Mouse (Mus musculus): ENCODE measurements at regions not wholly inside any gene's neighbourhood (a gene's known extent, or its start where the extent isn't known, plus 50 kb on each side); places are given as distances from the start of the nearest gene placed in this dataset.

DNA sequence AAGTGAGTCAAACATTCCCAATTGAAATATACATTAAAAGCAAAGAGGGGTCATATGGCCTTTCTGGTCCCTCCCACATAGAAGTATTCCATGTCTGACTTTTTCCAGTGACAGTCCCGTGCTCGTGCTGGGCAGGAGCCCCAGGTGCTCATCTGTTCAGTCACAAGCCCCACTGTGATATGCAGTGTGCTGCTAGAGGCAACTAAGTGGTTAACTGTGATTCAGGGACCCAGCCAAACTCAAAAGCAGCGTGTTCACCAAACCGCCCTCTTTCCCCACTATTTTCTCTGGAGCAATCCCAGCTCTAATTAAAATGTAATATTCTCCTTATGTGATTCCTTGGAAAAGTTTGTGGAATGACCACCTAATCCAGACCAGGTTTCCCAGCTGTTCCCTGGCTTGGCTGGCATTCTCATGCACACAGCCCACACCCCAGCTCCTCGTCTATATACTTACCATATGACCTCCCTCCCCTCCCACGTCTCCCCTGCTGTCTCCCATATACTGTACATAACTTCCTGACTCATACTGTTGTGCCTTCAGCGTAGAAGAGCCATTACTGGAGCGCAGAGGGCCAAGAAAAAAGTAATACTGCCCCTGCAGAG is 203.6 kb downstream of the Mtx2 start:
- Histone ChIP-seq H3K4me2 (replicated peaks; ENCODE audit: low read depth) (no peak overlapping the region), H3K36me3 (ENCODE audit: control insufficient read depth, insufficient read depth, low read length) (no peaks in the 10 kb centered on the region), H3K27ac (replicated peaks) (no peak overlapping the region), H3K4me3 (ENCODE audit: low read depth, low read length) (no peak overlapping the region), H3K9ac (ENCODE audit: low read length) (no peak overlapping the region), H3K4me1 (replicated peaks; ENCODE audit: control insufficient read depth, insufficient read depth) (no peaks in the 10 kb centered on the region), H3K9me3 (ENCODE audit: control insufficient read depth, low read length) (no peaks in the 10 kb centered on the region), H3K27me3 (ENCODE audit: control insufficient read depth, insufficient read depth, low read length) (no peaks in the 10 kb centered on the region)
- 32% methylated on average over 8 of the region's 8 CpGs for WGBS
- DNase-seq (ENCODE audit: low spot score) (no peak), ATAC-seq (ENCODE audit: low FRiP score, low TSS enrichment) (no peak)
- TF ChIP-seq EP300 (optimal IDR thresholded peaks at IDR 0.05) = no peak
- no peak for TF ChIP-seq CTCF (IDR thresholded peaks at IDR 0.05; ENCODE audit: low read depth)

DNA sequence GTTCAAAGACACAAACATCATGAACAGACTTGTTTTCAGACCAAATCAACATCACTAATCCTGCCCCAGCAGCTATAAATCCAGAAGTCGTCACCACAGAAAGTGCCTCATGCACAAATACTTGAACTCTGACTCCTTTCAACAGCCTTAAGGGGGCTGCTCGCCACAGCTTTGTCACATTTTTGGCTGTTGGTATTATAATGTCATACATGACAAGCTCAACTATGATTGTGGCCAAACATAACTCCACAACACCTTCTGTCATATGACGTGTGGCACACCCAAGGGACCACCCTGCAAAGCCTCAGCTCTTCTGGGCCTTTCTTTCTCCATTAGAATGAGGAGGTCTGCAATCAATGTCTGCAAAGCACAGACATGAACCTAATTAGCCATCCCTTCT is 209.1 kb downstream of the Mtx2 start:
- ATAC-seq (ENCODE audit: low FRiP score, low TSS enrichment) (no peak), DNase-seq (ENCODE audit: low spot score) (no peak)
- no peak for TF ChIP-seq EP300 (optimal IDR thresholded peaks at IDR 0.05)
- TF ChIP-seq CTCF (IDR thresholded peaks at IDR 0.05; ENCODE audit: low read depth) = no peak
- H3K9me3 ChIP-seq (ENCODE audit: control insufficient read depth, low read length) = no peaks in the 10 kb centered on the region
- no peak overlapping the region for H3K27ac ChIP-seq (replicated peaks)
- 42% methylated on average over 3 of the region's 3 CpGs for WGBS
- no peak overlapping the region for H3K4me2 ChIP-seq (replicated peaks; ENCODE audit: low read depth)
- H3K27me3 ChIP-seq (ENCODE audit: control insufficient read depth, insufficient read depth, low read length) = no peaks in the 10 kb centered on the region
- no peak overlapping the region for H3K9ac ChIP-seq (ENCODE audit: low read length)
- H3K4me3 ChIP-seq (ENCODE audit: low read depth, low read length) = no peak overlapping the region
- H3K36me3 ChIP-seq (ENCODE audit: control insufficient read depth, insufficient read depth, low read length) = no peaks in the 10 kb centered on the region
- no peaks in the 10 kb centered on the region for H3K4me1 ChIP-seq (replicated peaks; ENCODE audit: control insufficient read depth, insufficient read depth)

- ATAC-seq (ENCODE audit: low FRiP score, low TSS enrichment) (no peak), DNase-seq (ENCODE audit: low spot score) (no peak)
- Histone ChIP-seq H3K4me3 (ENCODE audit: low read depth, low read length) (no peak overlapping the region), H3K36me3 (ENCODE audit: control insufficient read depth, insufficient read depth, low read length) (no peaks in the 10 kb centered on the region), H3K9ac (ENCODE audit: low read length) (no peak overlapping the region), H3K27ac (replicated peaks) (no peak overlapping the region), H3K9me3 (ENCODE audit: control insufficient read depth, low read length) (no peaks in the 10 kb centered on the region), H3K4me1 (replicated peaks; ENCODE audit: control insufficient read depth, insufficient read depth) (no peaks in the 10 kb centered on the region), H3K27me3 (ENCODE audit: control insufficient read depth, insufficient read depth, low read length) (no peaks in the 10 kb centered on the region), H3K4me2 (replicated peaks; ENCODE audit: low read depth) (no peak overlapping the region)
- TF ChIP-seq CTCF (IDR thresholded peaks at IDR 0.05; ENCODE audit: low read depth) = no peak
- no peak for TF ChIP-seq EP300 (optimal IDR thresholded peaks at IDR 0.05)
- WGBS = 23% methylated on average over 3 of the region's 3 CpGs
Measured at GRCm38 (mm10) chr2:75039066-75039465, 213.5 kb downstream of the Mtx2 start.

DNA sequence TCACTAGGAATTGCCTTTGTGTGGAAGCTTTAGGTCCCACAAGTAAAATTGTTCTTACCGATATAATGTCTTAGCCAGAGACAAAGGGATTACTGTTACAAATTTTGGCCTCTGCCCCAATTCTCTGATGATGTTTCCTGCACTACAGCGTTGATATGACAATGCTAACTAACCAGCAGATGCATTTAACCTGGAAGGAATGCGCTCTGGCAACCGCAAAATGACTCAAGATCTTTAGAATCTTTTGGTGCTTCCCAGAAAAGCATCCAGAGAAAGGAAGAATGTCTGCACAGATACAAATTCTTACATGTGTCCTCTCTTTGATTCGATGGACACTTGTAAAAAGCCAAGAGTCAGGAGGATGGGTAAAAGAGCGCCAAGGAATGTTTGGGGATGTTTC is 221.3 kb downstream of the Mtx2 start:
- no peaks in the 10 kb centered on the region for H3K27me3 ChIP-seq (ENCODE audit: control insufficient read depth, insufficient read depth, low read length)
- WGBS = 74% methylated on average over 6 of the region's 6 CpGs
- no peak overlapping the region for H3K4me2 ChIP-seq (replicated peaks; ENCODE audit: low read depth)
- no peak for ATAC-seq (ENCODE audit: low FRiP score, low TSS enrichment)
- H3K4me1 ChIP-seq (replicated peaks; ENCODE audit: control insufficient read depth, insufficient read depth) = no peaks in the 10 kb centered on the region
- H3K9ac ChIP-seq (ENCODE audit: low read length) = no peak overlapping the region
- H3K4me3 ChIP-seq (ENCODE audit: low read depth, low read length) = no peak overlapping the region
- H3K27ac ChIP-seq (replicated peaks) = no peak overlapping the region
- no peaks in the 10 kb centered on the region for H3K9me3 ChIP-seq (ENCODE audit: control insufficient read depth, low read length)
- no peaks in the 10 kb centered on the region for H3K36me3 ChIP-seq (ENCODE audit: control insufficient read depth, insufficient read depth, low read length)
- TF ChIP-seq EP300 (optimal IDR thresholded peaks at IDR 0.05) (no peak), CTCF (IDR thresholded peaks at IDR 0.05; ENCODE audit: low read depth) (no peak)
- DNase-seq (ENCODE audit: low spot score) = no peak

DNA sequence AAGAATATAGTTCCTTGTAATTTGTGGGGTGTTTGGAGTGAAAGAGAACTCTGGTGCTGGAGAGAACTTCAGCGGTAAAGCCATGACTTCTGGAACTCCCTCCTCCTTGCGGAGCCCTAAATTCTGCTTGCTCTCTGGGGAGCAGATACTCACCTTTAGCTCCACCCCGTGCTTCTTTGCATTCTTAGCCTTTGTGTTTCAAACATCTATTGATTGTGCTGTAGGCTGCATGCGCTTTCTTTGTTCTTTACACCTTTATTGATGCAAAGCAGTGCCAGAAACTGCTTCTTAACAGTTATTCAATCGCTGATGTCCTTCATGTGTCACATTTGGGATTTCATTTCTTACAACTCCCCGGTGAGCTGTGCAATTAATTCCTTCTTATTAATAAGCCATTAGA is 222.5 kb downstream of the Mtx2 start:
- ATAC-seq (ENCODE audit: low FRiP score, low TSS enrichment) = no peak
- H3K9me3 ChIP-seq (ENCODE audit: control insufficient read depth, low read length) = no peaks in the 10 kb centered on the region
- 0 out of 2 replicates have a peak, but pooled peaks cover 3% of the 10 kb centered on the region for H3K27me3 ChIP-seq (ENCODE audit: control insufficient read depth, insufficient read depth, low read length)
- no peak overlapping the region for H3K27ac ChIP-seq (replicated peaks)
- WGBS = 40% methylated on average over 6 of the region's 6 CpGs
- H3K4me3 ChIP-seq (ENCODE audit: low read depth, low read length) = no peak overlapping the region
- H3K4me2 ChIP-seq (replicated peaks; ENCODE audit: low read depth) = no peak overlapping the region
- no peaks in the 10 kb centered on the region for H3K4me1 ChIP-seq (replicated peaks; ENCODE audit: control insufficient read depth, insufficient read depth)
- no peak for DNase-seq (ENCODE audit: low spot score)
- no peak overlapping the region for H3K9ac ChIP-seq (ENCODE audit: low read length)
- H3K36me3 ChIP-seq (ENCODE audit: control insufficient read depth, insufficient read depth, low read length) = no peaks in the 10 kb centered on the region
- TF ChIP-seq EP300 (optimal IDR thresholded peaks at IDR 0.05) (no peak), CTCF (IDR thresholded peaks at IDR 0.05; ENCODE audit: low read depth) (no peak)

- ATAC-seq (ENCODE audit: low FRiP score, low TSS enrichment) = peak; percentile 49; the same call in 1 of the 2 replicates
- Histone ChIP-seq H3K9me3 (ENCODE audit: control insufficient read depth, low read length) (no peaks in the 10 kb centered on the region), H3K36me3 (ENCODE audit: control insufficient read depth, insufficient read depth, low read length) (no peaks in the 10 kb centered on the region), H3K4me1 (replicated peaks; ENCODE audit: control insufficient read depth, insufficient read depth) (no peaks in the 10 kb centered on the region), H3K4me2 (replicated peaks; ENCODE audit: low read depth) (peak overlapping the region; percentile 58), H3K9ac (ENCODE audit: low read length) (no peak overlapping the region), H3K27me3 (ENCODE audit: control insufficient read depth, insufficient read depth, low read length) (0 out of 2 replicates have a peak, but pooled peaks cover 3% of the 10 kb centered on the region), H3K27ac (replicated peaks) (no peak overlapping the region), H3K4me3 (ENCODE audit: low read depth, low read length) (0 out of 2 replicates have a peak overlapping the region, but pooled peaks have one; percentile 10)
- TF ChIP-seq CTCF (IDR thresholded peaks at IDR 0.05; ENCODE audit: low read depth) = no peak
- TF ChIP-seq EP300 (optimal IDR thresholded peaks at IDR 0.05) = no peak
- peak; percentile 22 for DNase-seq (ENCODE audit: low spot score)
- WGBS = 26% methylated on average over 14 of the region's 14 CpGs
Measured at GRCm38 (mm10) chr2:75054474-75055186, 229.0 kb downstream of the Mtx2 start.

All from stomach, postnatal 0 days (tissue).